In genomic region chr11:101562391-101562790, GRCm38 (mm10) we compare ENCODE assay signal across 8 mouse cellular contexts. TPM values are rescaled to one million over a fixed set of nuclear protein-coding genes. Genes with fewer than 3 reads are reported as not detected.
DNase-seq lines count a peak whose midpoint lies in the region; ATAC-seq and TF ChIP-seq lines count a peak whose summit lies in the region.
"Had no signal": no experiment of that assay in that cellular context is flagged by ENCODE, and none has a peak within 500 bp of the region (broad histone marks: within the 10 kb centered on the region; RNA-seq: fewer than 3 reads in every experiment).

No protein-coding gene starts in this region.

- no peak for ATAC-seq in G1E (ENCODE audit: extremely low read depth, insufficient number of reproducible peaks, low FRiP score, poor library complexity, severe bottlenecking)
- ATAC-seq in liver, embryonic 13.5 days (ENCODE audit: low read depth), result peak; percentile 41; the same call in 1 of the 2 replicates

- H3K27me3 ChIP-seq in G1E (ENCODE audit: insufficient read depth, low read length), result no peaks in the 10 kb centered on the region
- no peaks in the 10 kb centered on the region for H3K27me3 ChIP-seq in liver, embryonic 13.5 days
- H3K27me3 ChIP-seq: heart, embryonic 13.5 days had no signal

- intact Hi-C loops in heart, postnatal 14 days (cut with DNase I), result no loop called here

- H3K9ac ChIP-seq in liver, embryonic 13.5 days, result no peak overlapping the region
- H3K9ac ChIP-seq: heart, embryonic 13.5 days had no signal

- peak; percentile 94 for TF ChIP-seq CTCF in layer of hippocampus, adult 2 months (conservative IDR thresholded peaks at IDR 0.05)
- peak; percentile 48 for TF ChIP-seq CTCF in G1E (IDR thresholded peaks at IDR 0.05; ENCODE audit: low read depth, low read length)

- H3K9me3 ChIP-seq in G1E (replicated peaks), result no peaks in the 10 kb centered on the region
- no peaks in the 10 kb centered on the region for H3K9me3 ChIP-seq in liver, embryonic 13.5 days (replicated peaks)
- H3K9me3 ChIP-seq: heart, embryonic 13.5 days had no signal

- DNase-seq in layer of hippocampus, adult 2 months (ENCODE audit: low spot score in 2 of 2), result peak; percentile 51 to 65
- no peak for DNase-seq in layer of hippocampus, postnatal 36 days
- no peak for DNase-seq in G1E (ENCODE audit: low spot score)
- peak; percentile 40 for DNase-seq in c-Kit-negative CD71-positive TER-119-positive erythroid progenitor cells, embryonic 14.5 days (ENCODE audit: low read depth, low spot score)
- peak; percentile 30 to 54 for DNase-seq in heart, postnatal 14 days
- DNase-seq in liver, embryonic 13.5 days, result peak; percentile 50
- peak; percentile 40 to 50 for DNase-seq in right cerebral cortex, postnatal 10 days (ENCODE audit: low spot score in 2 of 2)

- WGBS in liver, embryonic 13.5 days (ENCODE audit: insufficient replicate concordance), result 17% methylated on average over 5 of the region's 5 CpGs

- no peak overlapping the region for H3K27ac ChIP-seq in layer of hippocampus, adult 2 months
- no peak overlapping the region for H3K27ac ChIP-seq in liver, embryonic 13.5 days
- H3K27ac ChIP-seq: heart, embryonic 13.5 days had no signal

- H3K4me3 ChIP-seq in layer of hippocampus, adult 2 months, result no peak overlapping the region
- H3K4me3 ChIP-seq in G1E (ENCODE audit: low read depth, low read length), result no peak overlapping the region
- no peak overlapping the region for H3K4me3 ChIP-seq in liver, embryonic 13.5 days (replicated peaks)
- H3K4me3 ChIP-seq: heart, embryonic 13.5 days had no signal

- no peak overlapping the region for H3K4me2 ChIP-seq in liver, embryonic 13.5 days
- H3K4me2 ChIP-seq: heart, embryonic 13.5 days had no signal

- peaks cover 87% of the 10 kb centered on the region for H3K36me3 ChIP-seq in G1E (replicated peaks)
- peaks cover 86% of the 10 kb centered on the region for H3K36me3 ChIP-seq in liver, embryonic 13.5 days

- peaks cover 8% of the 10 kb centered on the region; the same call in 1 of the 2 replicates for H3K4me1 ChIP-seq in G1E (ENCODE audit: insufficient read depth, low read depth, low read length)
- no peaks in the 10 kb centered on the region for H3K4me1 ChIP-seq in liver, embryonic 13.5 days (replicated peaks)

RNA-seq across cellular contexts. Expression of gene Nbr1, which starts 10.4 kb away (rescaled TPM):
- total RNA-seq in layer of hippocampus, adult 2 months (2021), result 100 to 1,000 TPM; 199 to 221 TPM
- total RNA-seq in layer of hippocampus, postnatal 36 days (2021), result 100 to 1,000 TPM; 142 to 194 TPM
- 102 and 109 TPM in 2 replicates for total RNA-seq in G1E (2014; fragmentation: Nextera tagmentation)
- 97.6 and 99.4 TPM in 2 replicates for total RNA-seq in G1E (2017)
- polyA plus RNA-seq in G1E (2012), result 43.8 and 45.6 TPM in 2 replicates
- total RNA-seq in heart, postnatal 14 days (2021), result 100 to 1,000 TPM in 1 of 2 experiments, 10 to 100 TPM in 1; 98.4 to 103 TPM
- polyA plus RNA-seq in liver, embryonic 13.5 days (2015; fragmentation: Nextera tagmentation; extraction: Ambion mirVana), result 32.3 and 43.3 TPM in 2 replicates

RNA-seq across cellular contexts. Expression of gene Brca1, which starts 10.6 kb away (rescaled TPM):
- total RNA-seq in layer of hippocampus, adult 2 months (2021), result 1 to 10 TPM; 1.3 TPM
- 1 to 10 TPM in 1 of 2 experiments, under 1 TPM in 1; 0.96 to 1.6 TPM for total RNA-seq in layer of hippocampus, postnatal 36 days (2021)
- total RNA-seq in G1E (2014; fragmentation: Nextera tagmentation) (69.3 and 175 TPM in 2 replicates), G1E (2017) (67.5 and 71.0 TPM in 2 replicates)
- polyA plus RNA-seq in G1E (2012), result 16.7 and 35.0 TPM in 2 replicates
- 1 to 10 TPM; 1.2 to 1.7 TPM for total RNA-seq in heart, postnatal 14 days (2021)
- polyA plus RNA-seq in liver, embryonic 13.5 days (2015; fragmentation: Nextera tagmentation; extraction: Ambion mirVana), result 11.9 and 15.9 TPM in 2 replicates

RNA-seq across cellular contexts. Expression of gene Tmem106a, which starts 19.7 kb away (rescaled TPM):
- 1 to 10 TPM; 2.4 to 4.2 TPM for total RNA-seq in layer of hippocampus, adult 2 months (2021)
- 1 to 10 TPM; 1.3 to 2.7 TPM for total RNA-seq in layer of hippocampus, postnatal 36 days (2021)
- 3.4 and 7.8 TPM in 2 replicates for total RNA-seq in G1E (2014; fragmentation: Nextera tagmentation)
- total RNA-seq in G1E (2017), result 1.6 and 2.9 TPM in 2 replicates
- polyA plus RNA-seq in G1E (2012), result 1.00 and 1.0 TPM in 2 replicates
- 1 to 10 TPM; 3.0 to 3.2 TPM for total RNA-seq in heart, postnatal 14 days (2021)
- polyA plus RNA-seq in liver, embryonic 13.5 days (2015; fragmentation: Nextera tagmentation; extraction: Ambion mirVana), result 5.5 and 5.7 TPM in 2 replicates

RNA-seq across cellular contexts. Expression of gene Gm11634, which starts 36.7 kb away (rescaled TPM):
- total RNA-seq in layer of hippocampus, adult 2 months (2021), result not detected
- not detected for total RNA-seq in layer of hippocampus, postnatal 36 days (2021)
- total RNA-seq in G1E (2014; fragmentation: Nextera tagmentation) (not detected in 2 replicates), G1E (2017) (not detected in 2 replicates)
- not detected in 2 replicates for polyA plus RNA-seq in G1E (2012)
- not detected for total RNA-seq in heart, postnatal 14 days (2021)
- not detected in 2 replicates for polyA plus RNA-seq in liver, embryonic 13.5 days (2015; fragmentation: Nextera tagmentation; extraction: Ambion mirVana)
- polyA plus RNA-seq: heart, embryonic 13.5 days had no signal

Comparison
In these comparisons a context has a peak if more than half of its experiments do, and no peak if none do; other contexts are left out.
1. DNase-seq: peak in layer of hippocampus, adult 2 months (2 of 2), c-Kit-negative CD71-positive TER-119-positive erythroid progenitor cells, embryonic 14.5 days (single experiment), heart, postnatal 14 days (2 of 2), liver, embryonic 13.5 days (single experiment) and right cerebral cortex, postnatal 10 days (2 of 2); none in layer of hippocampus, postnatal 36 days (0 of 2) and G1E (single experiment).
2. RNA of gene Brca1, which starts 10.6 kb away (total RNA-seq): 67.5 to 175 TPM in G1E; 1.2 to 1.7 TPM in heart, postnatal 14 days, 0.96 to 1.6 TPM in layer of hippocampus, postnatal 36 days and 1.3 TPM in layer of hippocampus, adult 2 months; every median in the first group is over 10 times any median in the second.